8 mouse cellular contexts compared by ENCODE assay signal in genomic region chr19:10294631-10295562, GRCm38 (mm10). TPM values are rescaled to one million over a fixed set of nuclear protein-coding genes. Genes with fewer than 3 reads are reported as not detected.
DNase-seq lines count a peak whose midpoint lies in the region; ATAC-seq and TF ChIP-seq lines count a peak whose summit lies in the region.

No protein-coding gene starts in this region.

- WGBS in embryonic facial prominence, embryonic 13.5 days: 37% methylated on average over 20 of the region's 20 CpGs
- 61% methylated on average over 20 of the region's 20 CpGs for WGBS in heart, postnatal 0 days
- WGBS in midbrain, embryonic 10.5 days: 47% methylated on average over 20 of the region's 20 CpGs

- H3K27me3 ChIP-seq in embryonic facial prominence, embryonic 13.5 days: no peaks in the 10 kb centered on the region
- H3K27me3 ChIP-seq in heart, postnatal 0 days (ENCODE audit: control insufficient read depth, insufficient read depth, low read length): no peaks in the 10 kb centered on the region
- H3K27me3 ChIP-seq in midbrain, embryonic 10.5 days (ENCODE audit: low read depth, poor library complexity, severe bottlenecking): peaks cover 21% of the 10 kb centered on the region; the same call in 1 of the 2 replicates

- ATAC-seq in embryonic facial prominence, embryonic 13.5 days (ENCODE audit: insufficient number of reproducible peaks, insufficient read depth, low FRiP score, low TSS enrichment, low read depth): no peak
- peak; percentile 15; the same call in 1 of the 2 replicates for ATAC-seq in heart, postnatal 0 days (ENCODE audit: insufficient read depth, low read depth)

- H3K36me3 ChIP-seq in embryonic facial prominence, embryonic 13.5 days: no peaks in the 10 kb centered on the region
- no peaks in the 10 kb centered on the region for H3K36me3 ChIP-seq in heart, postnatal 0 days (replicated peaks; ENCODE audit: control insufficient read depth, insufficient read depth, low read length)
- H3K36me3 ChIP-seq in midbrain, embryonic 10.5 days: no peaks in the 10 kb centered on the region

- no peak overlapping the region for H3K4me3 ChIP-seq in embryonic facial prominence, embryonic 13.5 days
- no peak overlapping the region for H3K4me3 ChIP-seq in heart, postnatal 0 days (ENCODE audit: low read depth, low read length)
- H3K4me3 ChIP-seq in midbrain, embryonic 10.5 days: no peak overlapping the region

- peak; percentile 47 to 56 for DNase-seq in frontal cortex, postnatal 36 days (ENCODE audit: low spot score in 2 of 2)
- DNase-seq in frontal cortex, adult 2 months (ENCODE audit: extremely low spot score in 1 of 2, low spot score in 1 of 2): no peak
- peak; percentile 41 for DNase-seq in heart, postnatal 0 days (ENCODE audit: low spot score)
- peak; percentile 67 for DNase-seq in kidney, postnatal 10 days
- no peak for DNase-seq in midbrain, embryonic 10.5 days (ENCODE audit: low spot score)
- DNase-seq in thymus, adult 18-20 months: no peak
- no peak for DNase-seq in adrenal gland, postnatal 25 days

- H3K9ac ChIP-seq in embryonic facial prominence, embryonic 13.5 days: peak overlapping the region; percentile 32
- H3K9ac ChIP-seq in heart, postnatal 0 days (replicated peaks; ENCODE audit: low read depth, low read length): no peak overlapping the region

- no peak for TF ChIP-seq CTCF in heart, postnatal 0 days (IDR thresholded peaks at IDR 0.05; ENCODE audit: low read depth)

- peaks cover 45% of the 10 kb centered on the region for H3K4me1 ChIP-seq in embryonic facial prominence, embryonic 13.5 days
- H3K4me1 ChIP-seq in heart, postnatal 0 days (ENCODE audit: control insufficient read depth, insufficient read depth): peaks cover 23% of the 10 kb centered on the region
- peaks cover 55% of the 10 kb centered on the region for H3K4me1 ChIP-seq in midbrain, embryonic 10.5 days

- H3K27ac ChIP-seq in embryonic facial prominence, embryonic 13.5 days: peak overlapping the region; percentile 87
- H3K27ac ChIP-seq in heart, postnatal 0 days (ENCODE audit: low read depth): peak overlapping the region; percentile 68
- peak overlapping the region; percentile 59; the same call in 1 of the 2 replicates for H3K27ac ChIP-seq in midbrain, embryonic 10.5 days (replicated peaks)

- TF ChIP-seq EP300 in heart, postnatal 0 days (IDR thresholded peaks at IDR 0.05; ENCODE audit: low read depth): no peak

- no peaks in the 10 kb centered on the region for H3K9me3 ChIP-seq in embryonic facial prominence, embryonic 13.5 days
- H3K9me3 ChIP-seq in heart, postnatal 0 days (replicated peaks; ENCODE audit: control insufficient read depth, low read length): no peaks in the 10 kb centered on the region
- no peaks in the 10 kb centered on the region for H3K9me3 ChIP-seq in midbrain, embryonic 10.5 days (replicated peaks)

- peak overlapping the region; percentile 44 for H3K4me2 ChIP-seq in embryonic facial prominence, embryonic 13.5 days
- H3K4me2 ChIP-seq in heart, postnatal 0 days (ENCODE audit: low read depth, low read length): no peak overlapping the region

RNA-seq across cellular contexts. Expression of gene Dagla, which starts 9.8 kb away (rescaled TPM):
- polyA plus RNA-seq in frontal cortex, adult 2 months (2012; rRNA removed): 46.8 and 52.7 TPM in 2 replicates
- 2.2 and 2.4 TPM in 2 replicates for polyA plus RNA-seq in embryonic facial prominence, embryonic 13.5 days (2015; fragmentation: Nextera tagmentation; extraction: Ambion mirVana)
- 0.92 and 1.4 TPM in 2 replicates for total RNA-seq in heart, postnatal 0 days (2014; rRNA removed; ENCODE audit: low replicate concordance)
- polyA plus RNA-seq in heart, postnatal 0 days (2015; fragmentation: Nextera tagmentation; extraction: Ambion mirVana): 0.52 and 0.60 TPM in 2 replicates
- 1.8 and 2.7 TPM in 2 replicates for polyA plus RNA-seq in midbrain, embryonic 10.5 days (2016; fragmentation: Nextera tagmentation; extraction: Ambion mirVana)
- total RNA-seq in adrenal gland, postnatal 25 days (2021): 5.5 and 7.3 TPM in 2 replicates

RNA-seq across cellular contexts. Expression of gene Myrf, which starts 54.3 kb away (rescaled TPM):
- polyA plus RNA-seq in frontal cortex, adult 2 months (2012; rRNA removed): 13.4 and 14.4 TPM in 2 replicates
- polyA plus RNA-seq in embryonic facial prominence, embryonic 13.5 days (2015; fragmentation: Nextera tagmentation; extraction: Ambion mirVana): 0.91 and 1.4 TPM in 2 replicates
- 4.9 and 5.3 TPM in 2 replicates for total RNA-seq in heart, postnatal 0 days (2014; rRNA removed; ENCODE audit: low replicate concordance)
- 1.3 and 1.6 TPM in 2 replicates for polyA plus RNA-seq in heart, postnatal 0 days (2015; fragmentation: Nextera tagmentation; extraction: Ambion mirVana)
- 2.1 and 2.2 TPM in 2 replicates for polyA plus RNA-seq in midbrain, embryonic 10.5 days (2016; fragmentation: Nextera tagmentation; extraction: Ambion mirVana)
- 0.67 and 1.4 TPM in 2 replicates for total RNA-seq in adrenal gland, postnatal 25 days (2021)

Comparison
In these comparisons a context has a peak if more than half of its experiments do, and no peak if none do; other contexts are left out.
1. DNase-seq: peak in frontal cortex, postnatal 36 days (2 of 2), heart, postnatal 0 days (single experiment) and kidney, postnatal 10 days (single experiment); none in frontal cortex, adult 2 months (0 of 2), midbrain, embryonic 10.5 days (single experiment), thymus, adult 18-20 months (0 of 2) and adrenal gland, postnatal 25 days (single experiment).
2. RNA of gene Dagla, which starts 9.8 kb away (polyA plus RNA-seq): 46.8 to 52.7 TPM in frontal cortex, adult 2 months; 2.2 to 2.4 TPM in embryonic facial prominence, embryonic 13.5 days, 1.8 to 2.7 TPM in midbrain, embryonic 10.5 days and 0.52 to 0.60 TPM in heart, postnatal 0 days; every median in the first group is over 10 times any median in the second.
3. Peak in every context shown above with its lines, with median percentiles within 50 percentile points of each other: H3K27ac ChIP-seq.